Mouse (Mus musculus): ENCODE measurements at regions not wholly inside any gene's neighbourhood (a gene's known extent, or its start where the extent isn't known, plus 50 kb on each side); places are given as distances from the start of the nearest gene placed in this dataset.
A peak's percentile ranks its signal among the peaks of the same experiment; 100 is the strongest.
"Not testable (repeated sequence)": the region's sequence is repeated elsewhere in the genome, so short reads cannot be mapped to it uniquely, and the experiment has no call there.

GRCm38 (mm10) chr13:44480128-44480527, 249.1 kb upstream of the Jarid2 start:
- no peak for DNase-seq (ENCODE audit: low spot score)
- H3K36me3 ChIP-seq: no peaks in the 10 kb centered on the region
- H3K27ac ChIP-seq: no peak overlapping the region
- WGBS: 89% methylated on average over 7 of the region's 7 CpGs
- no peaks in the 10 kb centered on the region for H3K9me3 ChIP-seq (replicated peaks)
- H3K4me1 ChIP-seq: peaks cover 36% of the 10 kb centered on the region
- no peak overlapping the region for H3K4me3 ChIP-seq
- no peaks in the 10 kb centered on the region for H3K27me3 ChIP-seq (ENCODE audit: low read depth, poor library complexity, severe bottlenecking)

- Histone ChIP-seq H3K9me3 (replicated peaks) (no peaks in the 10 kb centered on the region), H3K36me3 (no peaks in the 10 kb centered on the region), H3K27ac (no peak overlapping the region), H3K4me3 (no peak overlapping the region), H3K27me3 (ENCODE audit: low read depth, poor library complexity, severe bottlenecking) (no peaks in the 10 kb centered on the region), H3K4me1 (peaks cover 26% of the 10 kb centered on the region)
- no peak for DNase-seq (ENCODE audit: low spot score)
- 88% methylated on average over 7 of the region's 7 CpGs for WGBS
Observed at GRCm38 (mm10) chr13:44482661-44483060, 246.6 kb upstream of the Jarid2 start.

- Histone ChIP-seq H3K4me1 (peaks cover 26% of the 10 kb centered on the region), H3K9me3 (replicated peaks) (no peaks in the 10 kb centered on the region), H3K27ac (peak overlapping the region; percentile 67), H3K36me3 (no peaks in the 10 kb centered on the region), H3K27me3 (ENCODE audit: low read depth, poor library complexity, severe bottlenecking) (no peaks in the 10 kb centered on the region), H3K4me3 (no peak overlapping the region)
- WGBS: 58% methylated on average over 14 of the region's 14 CpGs
- DNase-seq (ENCODE audit: low spot score): peak; percentile 53
Observed at GRCm38 (mm10) chr13:44484582-44485329, 244.5 kb upstream of the Jarid2 start.

GRCm38 (mm10) chr13:44490935-44491465, 238.3 kb upstream of the Jarid2 start:
- Histone ChIP-seq H3K27ac (no peak overlapping the region), H3K4me1 (peaks cover 39% of the 10 kb centered on the region), H3K36me3 (no peaks in the 10 kb centered on the region), H3K4me3 (no peak overlapping the region), H3K27me3 (ENCODE audit: low read depth, poor library complexity, severe bottlenecking) (no peaks in the 10 kb centered on the region), H3K9me3 (replicated peaks) (no peaks in the 10 kb centered on the region)
- 92% methylated on average over 4 of the region's 4 CpGs for WGBS
- no peak for DNase-seq (ENCODE audit: low spot score)

- no peak overlapping the region for H3K4me3 ChIP-seq
- H3K9me3 ChIP-seq (replicated peaks): no peaks in the 10 kb centered on the region
- peaks cover 61% of the 10 kb centered on the region for H3K4me1 ChIP-seq
- H3K27me3 ChIP-seq (ENCODE audit: low read depth, poor library complexity, severe bottlenecking): no peaks in the 10 kb centered on the region
- H3K27ac ChIP-seq: peak overlapping the region; percentile 80; the same call in 1 of the 2 replicates
- DNase-seq (ENCODE audit: low spot score): no peak
- WGBS: 49% methylated on average over 3 of the region's 3 CpGs
- H3K36me3 ChIP-seq: no peaks in the 10 kb centered on the region
Observed at GRCm38 (mm10) chr13:44493884-44494283, 235.4 kb upstream of the Jarid2 start.

- Histone ChIP-seq H3K27me3 (ENCODE audit: low read depth, poor library complexity, severe bottlenecking) (no peaks in the 10 kb centered on the region), H3K4me1 (peaks cover 61% of the 10 kb centered on the region), H3K36me3 (no peaks in the 10 kb centered on the region), H3K9me3 (replicated peaks) (no peaks in the 10 kb centered on the region), H3K27ac (peak overlapping the region; percentile 80), H3K4me3 (no peak overlapping the region)
- DNase-seq (ENCODE audit: low spot score): no peak
- WGBS: 63% methylated on average over 10 of the region's 10 CpGs
Observed at GRCm38 (mm10) chr13:44495450-44495849, 233.8 kb upstream of the Jarid2 start.

GRCm38 (mm10) chr13:44496596-44496995, 232.7 kb upstream of the Jarid2 start:
- DNase-seq (ENCODE audit: low spot score): no peak
- H3K36me3 ChIP-seq: no peaks in the 10 kb centered on the region
- H3K27ac ChIP-seq: peak overlapping the region; percentile 80
- H3K9me3 ChIP-seq (replicated peaks): no peaks in the 10 kb centered on the region
- no peak overlapping the region for H3K4me3 ChIP-seq
- H3K4me1 ChIP-seq: peaks cover 62% of the 10 kb centered on the region
- H3K27me3 ChIP-seq (ENCODE audit: low read depth, poor library complexity, severe bottlenecking): no peaks in the 10 kb centered on the region
- 29% methylated on average over 9 of the region's 9 CpGs for WGBS

GRCm38 (mm10) chr13:44500896-44501295, 228.4 kb upstream of the Jarid2 start:
- not testable (repeated sequence) for H3K4me3 ChIP-seq; H3K36me3 ChIP-seq; H3K9me3 ChIP-seq (replicated peaks); H3K27ac ChIP-seq; DNase-seq (ENCODE audit: low spot score); H3K27me3 ChIP-seq (ENCODE audit: low read depth, poor library complexity, severe bottlenecking)
- peaks cover 54% of the 10 kb centered on the region for H3K4me1 ChIP-seq
- WGBS: 87% methylated on average over 5 of the region's 5 CpGs

GRCm38 (mm10) chr13:44501777-44502321, 227.4 kb upstream of the Jarid2 start:
- Histone ChIP-seq H3K4me1 (peaks cover 47% of the 10 kb centered on the region), H3K36me3 (no peaks in the 10 kb centered on the region), H3K27ac (no peak overlapping the region), H3K9me3 (replicated peaks) (no peaks in the 10 kb centered on the region), H3K27me3 (ENCODE audit: low read depth, poor library complexity, severe bottlenecking) (no peaks in the 10 kb centered on the region), H3K4me3 (no peak overlapping the region)
- DNase-seq (ENCODE audit: low spot score): no peak
- WGBS: 72% methylated on average over 5 of the region's 5 CpGs

GRCm38 (mm10) chr13:44502612-44503256, 226.5 kb upstream of the Jarid2 start:
- Histone ChIP-seq H3K9me3 (replicated peaks) (no peaks in the 10 kb centered on the region), H3K27me3 (ENCODE audit: low read depth, poor library complexity, severe bottlenecking) (no peaks in the 10 kb centered on the region), H3K36me3 (no peaks in the 10 kb centered on the region), H3K4me1 (peaks cover 45% of the 10 kb centered on the region), H3K27ac (peak overlapping the region; percentile 16; the same call in 1 of the 2 replicates), H3K4me3 (no peak overlapping the region)
- WGBS: 72% methylated on average over 10 of the region's 10 CpGs
- no peak for DNase-seq (ENCODE audit: low spot score)

- Histone ChIP-seq H3K36me3 (no peaks in the 10 kb centered on the region), H3K27me3 (ENCODE audit: low read depth, poor library complexity, severe bottlenecking) (no peaks in the 10 kb centered on the region), H3K27ac (peak overlapping the region; percentile 16; the same call in 1 of the 2 replicates), H3K4me3 (no peak overlapping the region), H3K9me3 (replicated peaks) (no peaks in the 10 kb centered on the region), H3K4me1 (peaks cover 46% of the 10 kb centered on the region)
- WGBS: 59% methylated on average over 15 of the region's 15 CpGs
- DNase-seq (ENCODE audit: low spot score): no peak
Observed at GRCm38 (mm10) chr13:44503257-44503950, 225.9 kb upstream of the Jarid2 start.

- Histone ChIP-seq H3K27ac (no peak overlapping the region), H3K9me3 (replicated peaks) (no peaks in the 10 kb centered on the region), H3K36me3 (no peaks in the 10 kb centered on the region), H3K4me3 (no peak overlapping the region), H3K4me1 (peaks cover 47% of the 10 kb centered on the region), H3K27me3 (ENCODE audit: low read depth, poor library complexity, severe bottlenecking) (no peaks in the 10 kb centered on the region)
- no peak for DNase-seq (ENCODE audit: low spot score)
- 88% methylated on average over 6 of the region's 6 CpGs for WGBS
Observed at GRCm38 (mm10) chr13:44504455-44504854, 224.8 kb upstream of the Jarid2 start.
